Mouse (Mus musculus) hindbrain, embryonic 11.5 days (tissue): ENCODE measurements at regions not wholly inside any gene's neighbourhood (a gene's known extent, or its start where the extent isn't known, plus 50 kb on each side); places are given as distances from the start of the nearest gene placed in this dataset.

ENCODE experiments used
- ATAC-seq: fragments of 200-750 bp; cut with Nextera tagmentation; 2 replicates; pipeline ENCODE4 v1.8.0; 2017; ENCODE audit warnings: mild to moderate bottlenecking, moderate TSS enrichment, moderate library complexity; ENCODE audit not compliant: low FRiP score
- DNase-seq: peaks from one replicate; pipeline ENCODE4 v3.0.0-alpha.2; 2015; ENCODE audit warnings: low spot score
- H3K27ac ChIP-seq: fragments of 300-500 bp; sonication (generic); 2 replicates; pipeline ENCODE4 v1.5.1; 2014; ENCODE audit warnings: mild to moderate bottlenecking, low read depth, low read length
- H3K27me3 ChIP-seq: fragments of 300-500 bp; sonication (generic); 2 replicates; pipeline ENCODE4 v1.6.1; 2014; ENCODE audit warnings: mild to moderate bottlenecking, low read length, moderate library complexity, mixed read lengths; ENCODE audit not compliant: control insufficient read depth, insufficient read depth
- H3K36me3 ChIP-seq: fragments of 300-500 bp; sonication (generic); 2 replicates; pipeline ENCODE4 v1.6.1; 2014; ENCODE audit warnings: mild to moderate bottlenecking, low read length, moderate library complexity, mixed read lengths; ENCODE audit not compliant: control insufficient read depth, insufficient read depth
- H3K4me1 ChIP-seq: fragments of 300-500 bp; sonication (generic); replicated peaks from 2 replicates; pipeline ENCODE4 v1.6.1; 2014; ENCODE audit warnings: low read length, mixed read lengths; ENCODE audit not compliant: control insufficient read depth, insufficient read depth
- H3K4me2 ChIP-seq: fragments of 300-500 bp; sonication (generic); replicated peaks from 2 replicates; pipeline ENCODE4 v1.6.1; 2014; ENCODE audit warnings: mild to moderate bottlenecking, low read depth, low read length
- H3K4me3 ChIP-seq: fragments of 300-500 bp; sonication (generic); 2 replicates; pipeline ENCODE4 v1.5.1; 2014; ENCODE audit warnings: low read depth, low read length
- H3K9ac ChIP-seq: fragments of 300-500 bp; sonication (generic); 2 replicates; pipeline ENCODE4 v1.6.1; 2014; ENCODE audit warnings: low read depth, low read length
- H3K9me3 ChIP-seq: fragments of 300-500 bp; sonication (generic); 2 replicates; pipeline ENCODE4 v1.6.1; 2016; ENCODE audit warnings: low read length; ENCODE audit not compliant: control insufficient read depth
- WGBS: fragments of 180-500 bp; shearing (Covaris S2); extraction: QIAGEN DNeasy Blood & Tissue Kit; methylation state at CpG from one replicate; pipeline ENCODE4 v1.1.7; 2014; 5-methylcytosine and 5-hydroxymethylcytosine counted together

GRCm38 (mm10) chr15:11693772-11694270 is 213.3 kb downstream of the Npr3 start:
- ATAC-seq, result no peak
- no peak overlapping the region for H3K27ac ChIP-seq
- no peak overlapping the region for H3K4me3 ChIP-seq
- no peaks in the 10 kb centered on the region for H3K36me3 ChIP-seq
- DNase-seq, result peak; percentile 6
- H3K9ac ChIP-seq, result no peak overlapping the region
- no peaks in the 10 kb centered on the region for H3K4me1 ChIP-seq
- no peaks in the 10 kb centered on the region for H3K9me3 ChIP-seq
- H3K4me2 ChIP-seq, result no peak overlapping the region
- no peaks in the 10 kb centered on the region for H3K27me3 ChIP-seq
- 73% methylated on average over 14 of the region's 14 CpGs for WGBS

- no peak overlapping the region for H3K4me3 ChIP-seq
- H3K4me1 ChIP-seq, result no peaks in the 10 kb centered on the region
- H3K27me3 ChIP-seq, result no peaks in the 10 kb centered on the region
- no peak overlapping the region for H3K27ac ChIP-seq
- no peaks in the 10 kb centered on the region for H3K36me3 ChIP-seq
- DNase-seq, result no peak
- no peak overlapping the region for H3K9ac ChIP-seq
- 91% methylated on average over 5 of the region's 5 CpGs for WGBS
- H3K9me3 ChIP-seq, result no peaks in the 10 kb centered on the region
- ATAC-seq, result no peak
- no peak overlapping the region for H3K4me2 ChIP-seq
Measured at GRCm38 (mm10) chr15:11664839-11665379, 242.2 kb downstream of the Npr3 start.

- 85% methylated on average over 3 of the region's 3 CpGs for WGBS
- Histone ChIP-seq H3K27me3 (no peaks in the 10 kb centered on the region), H3K36me3 (no peaks in the 10 kb centered on the region), H3K4me3 (no peak overlapping the region), H3K27ac (no peak overlapping the region), H3K9me3 (no peaks in the 10 kb centered on the region), H3K4me2 (no peak overlapping the region), H3K4me1 (no peaks in the 10 kb centered on the region), H3K9ac (no peak overlapping the region)
- DNase-seq (no peak), ATAC-seq (no peak)
Measured at GRCm38 (mm10) chr15:11655168-11655567, 251.9 kb downstream of the Npr3 start.

- H3K4me3 ChIP-seq, result no peak overlapping the region
- no peak for ATAC-seq
Measured at GRCm38 (mm10) chr15:11646241-11646640, 246.8 kb upstream of the Tars start.

GRCm38 (mm10) chr15:11644779-11645178 is 245.3 kb upstream of the Tars start:
- no peak for DNase-seq
- no peak overlapping the region for H3K27ac ChIP-seq
- no peak overlapping the region for H3K4me2 ChIP-seq
- no peaks in the 10 kb centered on the region for H3K27me3 ChIP-seq
- H3K4me3 ChIP-seq, result no peak overlapping the region
- H3K9ac ChIP-seq, result no peak overlapping the region
- no peak for ATAC-seq
- no peaks in the 10 kb centered on the region for H3K36me3 ChIP-seq
- H3K9me3 ChIP-seq, result no peaks in the 10 kb centered on the region
- no peaks in the 10 kb centered on the region for H3K4me1 ChIP-seq
- WGBS, result 76% methylated on average over 7 of the region's 7 CpGs

More at GRCm38 (mm10) chr15:11646241-11646640, 246.8 kb upstream of the Tars start:
- H3K27me3 ChIP-seq, result no peaks in the 10 kb centered on the region
- H3K4me2 ChIP-seq, result no peak overlapping the region
- no peaks in the 10 kb centered on the region for H3K9me3 ChIP-seq
- H3K27ac ChIP-seq, result no peak overlapping the region
- WGBS, result 89% methylated on average over 6 of the region's 6 CpGs
- DNase-seq, result no peak
- H3K9ac ChIP-seq, result no peak overlapping the region
- H3K36me3 ChIP-seq, result no peaks in the 10 kb centered on the region
- H3K4me1 ChIP-seq, result no peaks in the 10 kb centered on the region

GRCm38 (mm10) chr15:11630654-11631053 is 231.2 kb upstream of the Tars start:
- Histone ChIP-seq H3K4me3 (no peak overlapping the region), H3K27me3 (no peaks in the 10 kb centered on the region), H3K4me1 (no peaks in the 10 kb centered on the region), H3K9ac (no peak overlapping the region), H3K4me2 (no peak overlapping the region), H3K27ac (no peak overlapping the region), H3K36me3 (no peaks in the 10 kb centered on the region), H3K9me3 (no peaks in the 10 kb centered on the region)
- no peak for DNase-seq
- 74% methylated on average over 2 of the region's 2 CpGs for WGBS
- ATAC-seq, result no peak

GRCm38 (mm10) chr15:11626433-11626832 is 227.0 kb upstream of the Tars start:
- H3K36me3 ChIP-seq, result no peaks in the 10 kb centered on the region
- H3K9ac ChIP-seq, result no peak overlapping the region
- no peaks in the 10 kb centered on the region for H3K9me3 ChIP-seq
- no peak for ATAC-seq
- H3K27ac ChIP-seq, result no peak overlapping the region
- no peak overlapping the region for H3K4me3 ChIP-seq
- WGBS, result 87% methylated on average over 9 of the region's 9 CpGs
- no peak for DNase-seq
- no peaks in the 10 kb centered on the region for H3K27me3 ChIP-seq
- no peak overlapping the region for H3K4me2 ChIP-seq
- H3K4me1 ChIP-seq, result no peaks in the 10 kb centered on the region

- 66% methylated on average over 3 of the region's 3 CpGs for WGBS
- no peak for DNase-seq
- no peak overlapping the region for H3K4me3 ChIP-seq
- H3K9me3 ChIP-seq, result no peaks in the 10 kb centered on the region
- H3K27me3 ChIP-seq, result no peaks in the 10 kb centered on the region
- no peak overlapping the region for H3K27ac ChIP-seq
- no peak overlapping the region for H3K4me2 ChIP-seq
- no peaks in the 10 kb centered on the region for H3K36me3 ChIP-seq
- no peak for ATAC-seq
- no peaks in the 10 kb centered on the region for H3K4me1 ChIP-seq
- H3K9ac ChIP-seq, result no peak overlapping the region
Measured at GRCm38 (mm10) chr15:11612416-11612815, 213.0 kb upstream of the Tars start.

GRCm38 (mm10) chr15:11610043-11610670 is 210.7 kb upstream of the Tars start:
- peak; percentile 40; the same call in 1 of the 2 replicates for ATAC-seq
- H3K36me3 ChIP-seq, result no peaks in the 10 kb centered on the region

More at GRCm38 (mm10) chr15:11610043-11610670, 210.7 kb upstream of the Tars start:
- Histone ChIP-seq H3K9me3 (no peaks in the 10 kb centered on the region), H3K27me3 (no peaks in the 10 kb centered on the region), H3K4me3 (no peak overlapping the region), H3K4me1 (no peaks in the 10 kb centered on the region), H3K27ac (no peak overlapping the region), H3K9ac (no peak overlapping the region), H3K4me2 (no peak overlapping the region)
- WGBS, result 65% methylated on average over 3 of the region's 3 CpGs
- DNase-seq, result peak; percentile 4
